Mouse (Mus musculus) testis, adult 2 months (tissue): ENCODE results near the gene Zfp654.

Experiments used
- CTCF ChIP-seq: fragments of 200-500 bp; IDR thresholded peaks from 2 replicates; pipeline ENCODE4 v1.5.1; 2012; ENCODE audit warnings: low read depth, mild to moderate bottlenecking, inconsistent platforms, low read length, moderate library complexity; ENCODE audit not compliant: control insufficient read depth, insufficient read depth, insufficient replicate concordance
- POLR2A ChIP-seq: fragments of 200-500 bp; IDR thresholded peaks from 2 replicates; pipeline ENCODE4 v1.6.1; 2012; ENCODE audit warnings: low read depth, mild to moderate bottlenecking, inconsistent platforms, low read length, moderate library complexity; ENCODE audit not compliant: control insufficient read depth

DNA sequence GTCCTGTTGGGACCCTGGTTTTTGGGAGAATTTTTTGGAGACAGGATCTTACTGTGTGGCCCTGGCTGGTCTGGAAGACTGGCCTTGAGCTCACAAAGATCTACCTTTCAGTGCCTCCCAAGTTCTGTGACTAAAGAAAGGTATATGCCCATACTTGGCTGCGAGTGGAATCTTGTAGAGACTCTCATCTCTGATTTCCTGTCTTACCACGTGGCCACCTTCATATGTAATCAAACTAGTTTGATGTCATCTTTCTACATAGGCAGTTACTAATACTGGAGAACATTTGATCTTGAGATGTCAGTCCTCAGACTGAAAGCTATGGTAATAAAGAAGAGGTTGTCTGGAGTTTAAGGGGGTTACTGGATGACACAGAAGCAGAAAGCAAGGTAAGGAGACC lies 30.0 kb upstream of the Zfp654 start:
- TF ChIP-seq CTCF: no peak
- TF ChIP-seq POLR2A: no peak
